ENCODE assay signal across 7 mouse cellular contexts in the genomic region with DNA sequence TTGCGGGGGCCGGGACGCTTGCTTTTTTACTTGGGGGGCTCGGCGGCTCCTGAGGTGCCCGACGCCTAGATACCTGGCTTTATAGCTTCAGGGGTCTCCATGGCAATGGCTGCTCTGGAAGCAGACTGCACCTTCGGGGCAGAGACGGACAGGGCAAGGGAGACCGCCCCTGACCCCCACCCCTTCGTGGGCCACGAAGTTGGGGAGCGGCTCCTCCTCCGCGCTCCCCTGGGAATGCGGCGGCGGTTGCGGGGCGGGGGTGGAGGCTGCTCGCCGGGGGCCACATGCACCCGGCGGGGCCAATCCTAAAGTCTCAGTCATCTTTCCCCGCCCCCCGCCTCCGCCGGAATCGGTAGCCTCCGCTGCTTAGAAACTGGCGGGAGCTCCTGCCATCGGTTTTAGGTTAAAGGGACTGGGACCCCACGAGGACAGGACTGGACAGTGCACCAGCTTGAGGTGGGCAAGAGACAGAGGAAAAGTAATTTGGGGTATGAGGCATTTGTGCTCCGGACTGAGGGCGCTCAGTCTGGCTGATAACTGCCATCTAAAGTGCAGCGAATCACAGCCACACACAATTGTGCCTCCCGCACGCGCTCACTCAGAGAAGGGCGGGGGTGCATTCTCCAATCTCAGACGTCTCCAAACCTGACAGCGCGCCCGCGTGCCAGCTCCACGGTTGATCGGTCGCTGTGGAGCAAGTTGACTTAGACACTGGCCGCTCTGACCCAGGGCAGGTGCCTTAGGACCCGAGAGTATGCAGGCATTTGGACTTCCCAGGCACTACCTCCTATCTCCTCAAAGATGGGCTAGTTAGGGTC. TPM values are rescaled to one million over a fixed set of nuclear protein-coding genes. Genes with fewer than 3 reads are reported as not detected.
DNase-seq lines count a peak whose midpoint lies in the region; ATAC-seq lines count a peak whose summit lies in the region.

A gene (minus strand): TSS at position 51 of the 818 bp plus-strand sequence.

- no peak for ATAC-seq in forebrain, embryonic 11.5 days (replicated peaks; ENCODE audit: low FRiP score)

- DNase-seq in left cerebral cortex, adult 8-10 months (ENCODE audit: low spot score in 2 of 2), result peak in 1 of 2 experiments; percentile 46
- DNase-seq in left cerebral cortex, postnatal 10 days (ENCODE audit: extremely low spot score in 1 of 2, low spot score in 2 of 2), result no peak
- DNase-seq in Muller cell, postnatal 12 days (ENCODE audit: inconsistent ontology term), result peak; percentile 55
- peak; percentile 61 for DNase-seq in forebrain, embryonic 11.5 days (ENCODE audit: low spot score)
- peak; percentile 55 for DNase-seq in kidney, postnatal 10 days
- DNase-seq in naive thymus-derived CD4-positive, alpha-beta T cell, adult 2 months (ENCODE audit: low read depth), result peak; percentile 51
- DNase-seq in c-Kit-positive CD71-positive TER-119-positive erythroid progenitor cells, embryonic 14.5 days (ENCODE audit: low spot score), result no peak

- peak within 1 kb of the TSS; percentile 16; the same call in 1 of the 2 replicates for H3K9ac ChIP-seq in forebrain, embryonic 11.5 days (ENCODE audit: low read length)

- peaks cover 30% of the 10 kb centered on the region for H3K4me1 ChIP-seq in forebrain, embryonic 11.5 days (replicated peaks; ENCODE audit: control insufficient read depth, insufficient read depth, low read length)

- H3K27me3 ChIP-seq in forebrain, embryonic 11.5 days (ENCODE audit: control insufficient read depth, insufficient read depth, low read length), result peaks cover 92% of the 10 kb centered on the region

- intact Hi-C loops in left cerebral cortex, postnatal 10 days (cut with DNase I), result loop anchor here (5.0 kb wide), 2 partner anchors 43 to 178 kb away; a partner anchor contains a TSS

- peak within 1 kb of the TSS; percentile 36 for H3K4me3 ChIP-seq in forebrain, embryonic 11.5 days (ENCODE audit: low read depth, low read length)

- peak within 1 kb of the TSS; percentile 58 for H3K4me2 ChIP-seq in forebrain, embryonic 11.5 days (ENCODE audit: low read depth, low read length, severe bottlenecking)

- no peak within 1 kb of the TSS for H3K27ac ChIP-seq in forebrain, embryonic 11.5 days (ENCODE audit: low read depth, low read length)

- H3K9me3 ChIP-seq in forebrain, embryonic 11.5 days (ENCODE audit: control insufficient read depth, low read length), result no peaks in the 10 kb centered on the region

- under 1% methylated on average over 48 of the region's 50 CpGs for WGBS in forebrain, embryonic 11.5 days

- H3K36me3 ChIP-seq in forebrain, embryonic 11.5 days (ENCODE audit: control insufficient read depth, insufficient read depth, low read length), result no peaks in the 10 kb centered on the region

RNA-seq across cellular contexts. Expression of the gene that starts here (rescaled TPM):
- total RNA-seq in left cerebral cortex, adult 8-10 months (2022), result 10 to 100 TPM; 36.4 to 40.9 (median 38.5) TPM
- total RNA-seq in left cerebral cortex, postnatal 10 days (2021), result 1 to 10 TPM; 5.9 to 8.9 TPM
- not detected in 2 replicates for polyA plus RNA-seq in forebrain, embryonic 11.5 days (2014; fragmentation: Nextera tagmentation; extraction: Ambion mirVana)

Comparison
In these comparisons a context has a peak if more than half of its experiments do, and no peak if none do; other contexts are left out.
1. Peak in DNase-seq, H3K4me3 ChIP-seq, H3K9ac ChIP-seq and H3K4me2 ChIP-seq in forebrain, embryonic 11.5 days; RNA of the gene not detected or under 1 TPM.
2. DNase-seq: peak in Muller cell, postnatal 12 days (single experiment), kidney, postnatal 10 days (single experiment) and naive thymus-derived CD4-positive, alpha-beta T cell, adult 2 months (single experiment); none in left cerebral cortex, postnatal 10 days (0 of 2) and c-Kit-positive CD71-positive TER-119-positive erythroid progenitor cells, embryonic 14.5 days (single experiment).